Mouse (Mus musculus) ES-Bruce4 (cell line): ENCODE data around the gene Syngap1.

Experiments
- CTCF ChIP-seq: IDR thresholded peaks from one replicate; pipeline ENCODE4 v1.8.1; 2011; ENCODE audit warnings: low read depth, low read length
- EP300 ChIP-seq: IDR thresholded peaks from 2 replicates; pipeline ENCODE4 v1.6.1; 2011; ENCODE audit warnings: low read depth, low read length; ENCODE audit not compliant: insufficient read depth
- POLR2A ChIP-seq: IDR thresholded peaks from one replicate; pipeline ENCODE4 v1.8.1; 2011; ENCODE audit warnings: low read length; ENCODE audit not compliant: insufficient read depth

DNA sequence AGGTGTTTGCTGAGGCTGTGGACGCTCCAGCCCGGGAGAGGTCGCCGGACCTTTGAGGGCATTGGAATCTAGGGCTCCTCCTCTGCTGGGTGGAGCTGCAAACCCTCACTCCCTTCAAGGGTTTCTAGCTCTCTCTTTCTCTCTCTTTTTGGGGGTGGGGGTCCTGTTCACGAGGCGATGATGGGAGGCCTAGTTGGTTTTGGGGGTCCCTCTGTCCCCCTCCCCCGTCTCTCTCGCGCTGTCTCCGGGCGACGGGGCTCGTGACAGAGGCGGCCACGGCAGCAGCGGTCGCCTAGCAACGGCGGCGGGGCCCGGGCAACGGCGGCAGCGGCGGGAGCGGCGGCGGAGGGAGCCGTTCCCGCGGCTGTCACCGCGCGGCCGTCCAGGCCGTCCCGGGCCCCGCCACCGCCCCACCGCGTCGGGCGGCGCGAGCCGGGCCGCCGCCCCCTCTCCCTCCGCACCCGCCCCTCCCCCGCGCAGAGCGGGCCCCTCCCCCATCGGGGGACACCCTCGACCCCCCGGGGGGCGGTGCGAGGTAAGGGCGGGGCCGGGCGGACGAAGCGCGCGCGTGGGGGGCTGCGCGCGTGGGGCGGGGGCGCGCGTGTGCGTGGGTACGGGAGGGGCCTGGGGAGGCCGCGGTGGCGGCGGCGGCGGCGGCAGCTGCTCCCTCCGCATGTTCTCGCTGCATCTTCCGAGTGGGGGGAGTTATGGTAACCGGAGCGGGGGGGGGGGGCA lies 7.4 kb downstream of the Syngap1 start:
- TF ChIP-seq CTCF (no peak), POLR2A (no peak), EP300 (no peak)
